Mouse (Mus musculus) midbrain, postnatal 0 days (tissue): Measurements from ENCODE around the gene Nsun7. TPM values are rescaled to one million over a fixed set of nuclear protein-coding genes. Genes with fewer than 3 reads are reported as not detected.
A peak's percentile ranks its signal among the peaks of the same experiment; 100 is the strongest.

ENCODE experiments used
- ATAC-seq: fragments of 200-750 bp; cut with Nextera tagmentation; 2 replicates; pipeline ENCODE4 v1.8.0; 2017; ENCODE audit warnings: moderate number of reproducible peaks, mild to moderate bottlenecking, moderate TSS enrichment, moderate library complexity; ENCODE audit not compliant: low FRiP score
- DNase-seq: peaks from one replicate; pipeline ENCODE4 v3.0.0-alpha.2; 2015; ENCODE audit warnings: low spot score
- H3K27ac ChIP-seq: fragments of 300-500 bp; sonication (generic); 2 replicates; pipeline ENCODE4 v1.5.1; 2014; ENCODE audit warnings: low read depth, mild to moderate bottlenecking, low read length, mixed read lengths
- H3K27me3 ChIP-seq: fragments of 300-500 bp; sonication (generic); 2 replicates; pipeline ENCODE4 v1.6.1; 2014; ENCODE audit warnings: low read length, control low read depth, mixed read lengths; ENCODE audit not compliant: insufficient read depth
- H3K36me3 ChIP-seq: fragments of 300-500 bp; sonication (generic); 2 replicates; pipeline ENCODE4 v1.6.1; 2014; ENCODE audit warnings: low read length, control low read depth, mixed read lengths; ENCODE audit not compliant: insufficient read depth
- H3K4me1 ChIP-seq: fragments of 300-500 bp; sonication (generic); 2 replicates; pipeline ENCODE4 v1.6.1; 2014; ENCODE audit warnings: mild to moderate bottlenecking, control low read depth, antibody characterized with exemption, low read length, mixed read lengths; ENCODE audit not compliant: insufficient read depth
- H3K4me2 ChIP-seq: fragments of 300-500 bp; sonication (generic); 2 replicates; pipeline ENCODE4 v1.6.1; 2014; ENCODE audit warnings: low read depth, mild to moderate bottlenecking, low read length, mixed read lengths; ENCODE audit not compliant: poor library complexity, severe bottlenecking
- H3K4me3 ChIP-seq: fragments of 300-500 bp; sonication (generic); 2 replicates; pipeline ENCODE4 v1.5.1; 2014; ENCODE audit warnings: low read depth, mild to moderate bottlenecking, low read length, moderate library complexity
- H3K9ac ChIP-seq: fragments of 300-500 bp; sonication (generic); replicated peaks from 2 replicates; pipeline ENCODE4 v1.6.1; 2014; ENCODE audit warnings: mild to moderate bottlenecking, low read length, moderate library complexity, mixed read lengths; ENCODE audit not compliant: poor library complexity, severe bottlenecking
- H3K9me3 ChIP-seq: fragments of 300-500 bp; sonication (generic); 2 replicates; pipeline ENCODE4 v1.6.1; 2016; ENCODE audit warnings: low read length, control low read depth
- CTCF ChIP-seq: IDR thresholded peaks from 2 replicates; pipeline ENCODE4 v1.5.1; 2016; ENCODE audit warnings: antibody characterized with exemption, mild to moderate bottlenecking
- WGBS: fragments of 180-500 bp; shearing (Covaris S2); extraction: QIAGEN DNeasy Blood & Tissue Kit; methylation state at CpG from one replicate; pipeline ENCODE4 v1.1.7; 2014; 5-methylcytosine and 5-hydroxymethylcytosine counted together
- polyA plus RNA-seq: library from polyadenylated mRNA; unstranded; fragments of >200 nt; fragmentation: Nextera tagmentation; extraction: Ambion mirVana; gene quantifications from 2 replicates; pipeline ENCODE4 v1.2.1, GENCODE M21; 2015
- total RNA-seq: library from RNA; depleted of rRNA; stranded (reverse); fragments of >200 nt; gene quantifications from 2 replicates; pipeline ENCODE4 v1.2.3, GENCODE M21; 2014

Nsun7 gene
- total and polyA plus RNA-seq, 2 experiments from 2014 or later, result 3.1 to 4.7 TPM

- Histone ChIP-seq H3K27ac (no peak overlapping the region), H3K4me2 (no peak overlapping the region), H3K4me1 (no peaks in the 10 kb centered on the region), H3K36me3 (no peaks in the 10 kb centered on the region), H3K4me3 (no peak overlapping the region), H3K9ac (no peak overlapping the region), H3K27me3 (no peaks in the 10 kb centered on the region), H3K9me3 (no peaks in the 10 kb centered on the region)
- ATAC-seq (no peak), DNase-seq (no peak)
- TF ChIP-seq CTCF, result no peak
- 91% methylated on average over 7 of the region's 7 CpGs for WGBS
Observed at GRCm38 (mm10) chr5:66226526-66226925, 33.2 kb upstream of the Nsun7 start.

DNA sequence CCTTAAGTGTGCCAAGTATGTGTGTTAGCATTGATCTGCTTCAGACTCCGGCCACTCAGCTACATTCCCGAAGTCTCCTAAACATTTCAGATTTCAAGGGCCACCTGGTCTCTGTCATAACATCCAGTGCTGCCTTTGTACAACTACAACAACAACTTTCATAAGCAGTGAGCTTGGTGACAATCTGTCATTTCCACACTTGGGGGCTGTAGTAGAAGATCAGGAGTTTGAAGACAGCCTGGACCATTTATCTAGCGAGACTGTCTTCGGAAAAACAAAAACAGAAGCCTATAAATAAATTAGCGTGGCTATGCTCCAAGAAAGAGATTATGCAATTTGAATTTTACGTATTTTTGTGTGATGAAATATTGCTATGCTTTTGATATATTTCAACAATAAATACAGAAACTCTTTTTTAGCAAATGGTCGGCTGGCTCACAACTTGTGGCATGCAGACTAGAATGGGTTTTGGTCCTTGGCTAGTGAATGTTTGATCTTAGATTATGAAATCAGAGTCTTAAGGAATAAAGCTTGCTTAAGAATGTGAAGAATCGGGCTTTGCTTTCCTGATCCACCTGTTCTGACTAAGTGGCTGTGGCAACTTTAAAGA, 27.9 kb upstream of the Nsun7 start:
- no peaks in the 10 kb centered on the region for H3K36me3 ChIP-seq
- no peak for TF ChIP-seq CTCF
- WGBS, result 81% methylated on average over 8 of the region's 8 CpGs
- no peaks in the 10 kb centered on the region for H3K9me3 ChIP-seq
- H3K4me3 ChIP-seq, result no peak overlapping the region
- H3K9ac ChIP-seq, result no peak overlapping the region
- H3K27ac ChIP-seq, result no peak overlapping the region
- DNase-seq, result no peak
- no peaks in the 10 kb centered on the region for H3K27me3 ChIP-seq
- no peaks in the 10 kb centered on the region for H3K4me1 ChIP-seq
- no peak for ATAC-seq
- H3K4me2 ChIP-seq, result no peak overlapping the region

GRCm38 (mm10) chr5:66232456-66232855, 27.2 kb upstream of the Nsun7 start:
- ATAC-seq (no peak), DNase-seq (no peak)
- no peaks in the 10 kb centered on the region for H3K36me3 ChIP-seq
- no peak overlapping the region for H3K27ac ChIP-seq
- H3K9ac ChIP-seq, result no peak overlapping the region
- no peak overlapping the region for H3K4me3 ChIP-seq
- TF ChIP-seq CTCF, result no peak
- no peak overlapping the region for H3K4me2 ChIP-seq
- no peaks in the 10 kb centered on the region for H3K4me1 ChIP-seq
- 53% methylated on average over 3 of the region's 3 CpGs for WGBS
- no peaks in the 10 kb centered on the region for H3K9me3 ChIP-seq
- no peaks in the 10 kb centered on the region for H3K27me3 ChIP-seq

- peak; percentile 72 for TF ChIP-seq CTCF
- H3K27me3 ChIP-seq, result no peaks in the 10 kb centered on the region
- H3K4me2 ChIP-seq, result no peak overlapping the region
- H3K4me1 ChIP-seq, result peaks cover 5% of the 10 kb centered on the region; the same call in 1 of the 2 replicates
- ATAC-seq (no peak), DNase-seq (no peak)
- no peak overlapping the region for H3K9ac ChIP-seq
- H3K4me3 ChIP-seq, result no peak overlapping the region
- no peaks in the 10 kb centered on the region for H3K36me3 ChIP-seq
- H3K27ac ChIP-seq, result no peak overlapping the region
- no peaks in the 10 kb centered on the region for H3K9me3 ChIP-seq
Observed at GRCm38 (mm10) chr5:66241894-66242293, 17.8 kb upstream of the Nsun7 start.

DNA sequence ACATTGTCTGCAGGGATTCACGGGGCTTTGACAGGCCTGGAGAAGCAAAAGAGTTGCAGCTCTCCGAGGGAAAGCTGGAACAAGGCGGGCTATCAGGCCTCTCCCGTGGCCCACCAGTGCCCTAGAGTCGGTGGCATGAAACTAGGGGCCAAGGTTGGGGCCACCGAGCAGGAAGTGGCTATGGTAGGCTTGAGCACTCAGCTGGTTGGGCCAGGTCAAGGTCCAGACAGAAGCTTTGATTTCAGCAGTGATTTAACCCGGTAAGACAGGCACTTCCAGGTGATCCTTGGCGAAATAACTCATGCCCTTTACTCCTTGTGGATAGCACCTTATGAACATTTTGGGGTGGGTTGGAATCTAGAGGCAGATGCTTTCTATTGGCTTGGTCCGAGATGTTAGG, 16.2 kb upstream of the Nsun7 start:
- H3K4me3 ChIP-seq, result no peak overlapping the region
- 88% methylated on average over 9 of the region's 9 CpGs for WGBS
- DNase-seq (no peak), ATAC-seq (no peak)
- peak overlapping the region; percentile 65; the same call in 1 of the 2 replicates for H3K27ac ChIP-seq
- H3K9me3 ChIP-seq, result no peaks in the 10 kb centered on the region
- H3K27me3 ChIP-seq, result no peaks in the 10 kb centered on the region
- H3K4me1 ChIP-seq, result peaks cover 5% of the 10 kb centered on the region; the same call in 1 of the 2 replicates
- TF ChIP-seq CTCF, result no peak
- no peaks in the 10 kb centered on the region for H3K36me3 ChIP-seq
- no peak overlapping the region for H3K4me2 ChIP-seq
- H3K9ac ChIP-seq, result no peak overlapping the region

DNA sequence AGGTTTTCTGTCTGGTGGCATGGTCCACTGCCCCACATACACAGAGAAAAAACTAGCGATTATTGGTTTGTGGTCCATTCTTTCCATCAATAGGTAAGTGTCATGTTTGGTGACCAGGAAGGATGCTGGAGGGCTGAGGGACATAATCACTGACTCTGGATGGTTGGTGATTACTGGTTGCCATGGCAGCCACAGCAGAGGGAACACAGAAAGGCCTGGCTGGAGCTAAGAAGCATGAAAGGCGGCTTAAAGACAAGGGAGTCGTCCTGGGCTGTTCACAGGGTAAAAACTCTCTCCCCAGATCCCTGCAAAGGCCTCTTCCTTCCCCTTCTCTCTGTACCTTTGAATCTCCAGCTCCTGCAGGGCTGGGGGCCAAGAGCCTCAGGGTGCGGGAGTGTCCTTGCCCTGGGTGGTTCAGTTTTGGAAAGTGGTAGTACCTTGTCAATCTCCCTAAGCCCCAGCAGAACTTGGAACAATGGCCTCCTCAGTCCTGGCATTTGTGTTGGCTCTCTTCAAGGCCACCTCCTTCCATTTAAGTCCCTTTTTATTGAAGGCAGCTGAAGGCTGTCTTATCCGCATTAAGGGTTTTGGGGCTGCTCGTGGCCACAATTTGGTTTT, 15.5 kb upstream of the Nsun7 start:
- ATAC-seq (peak; percentile 83), DNase-seq (peak; percentile 63)
- whole genome bisulfite sequencing, result 20% methylated on average over 6 of the region's 6 CpGs

More for the DNA sequence above, 15.5 kb upstream of the Nsun7 start:
- no peak overlapping the region for H3K4me3 ChIP-seq
- no peaks in the 10 kb centered on the region for H3K36me3 ChIP-seq
- H3K27me3 ChIP-seq, result no peaks in the 10 kb centered on the region
- TF ChIP-seq CTCF, result no peak
- H3K27ac ChIP-seq, result peak overlapping the region; percentile 65; the same call in 1 of the 2 replicates
- H3K4me2 ChIP-seq, result no peak overlapping the region
- H3K4me1 ChIP-seq, result peaks cover 5% of the 10 kb centered on the region; the same call in 1 of the 2 replicates
- H3K9me3 ChIP-seq, result no peaks in the 10 kb centered on the region
- no peak overlapping the region for H3K9ac ChIP-seq
